Mouse (Mus musculus) urinary bladder, adult 2 months (tissue): ENCODE measurements around the gene Mbl2. TPM values are rescaled to one million over a fixed set of nuclear protein-coding genes. Genes with fewer than 3 reads are reported as not detected.
"Not testable (repeated sequence)": the region's sequence is repeated elsewhere in the genome, so short reads cannot be mapped to it uniquely, and the experiment has no call there.

Experiments
- DNase-seq: peaks from one replicate; pipeline ENCODE4 v3.0.0; 2022; ENCODE audit warnings: low spot score
- polyA plus RNA-seq: library from polyadenylated mRNA; depleted of rRNA; stranded (reverse); fragments of >200 nt; gene quantifications from 2 replicates; pipeline ENCODE4 v1.2.3, GENCODE M21; 2012; rRNA removed

The Mbl2 gene
- 0.06 TPM in 1 of 2 replicates, not detected in the other for polyA plus RNA-seq

- no peak for DNase-seq
Measured at GRCm38 (mm10) chr19:30232691-30233090, at the start of gene Mbl2. Mbl2 (plus strand) TSS chr19:30232942.

GRCm38 (mm10) chr19:30185536-30185935 is 47.2 kb upstream of the Mbl2 start:
- DNase-seq = no peak

GRCm38 (mm10) chr19:30187232-30187631 is 45.5 kb upstream of the Mbl2 start:
- no peak for DNase-seq

- DNase-seq = no peak
Measured at GRCm38 (mm10) chr19:30194999-30195398, 37.7 kb upstream of the Mbl2 start.

- no peak for DNase-seq
Measured at GRCm38 (mm10) chr19:30202177-30202576, 30.6 kb upstream of the Mbl2 start.

- DNase-seq = no peak
Measured at GRCm38 (mm10) chr19:30205159-30205816, 27.5 kb upstream of the Mbl2 start.

GRCm38 (mm10) chr19:30205874-30206273 is 26.9 kb upstream of the Mbl2 start:
- DNase-seq = no peak

- no peak for DNase-seq
Measured at GRCm38 (mm10) chr19:30206981-30207380, 25.8 kb upstream of the Mbl2 start.

GRCm38 (mm10) chr19:30209006-30209405 is 23.7 kb upstream of the Mbl2 start:
- DNase-seq = not testable (repeated sequence)

GRCm38 (mm10) chr19:30214026-30214425 is 18.7 kb upstream of the Mbl2 start:
- no peak for DNase-seq

- DNase-seq = not testable (repeated sequence)
Measured at GRCm38 (mm10) chr19:30215736-30216135, 17.0 kb upstream of the Mbl2 start.

GRCm38 (mm10) chr19:30216186-30216585 is 16.6 kb upstream of the Mbl2 start:
- no peak for DNase-seq

- no peak for DNase-seq
Measured at GRCm38 (mm10) chr19:30217335-30217734, 15.4 kb upstream of the Mbl2 start.

GRCm38 (mm10) chr19:30222593-30222992 is 10.1 kb upstream of the Mbl2 start:
- not testable (repeated sequence) for DNase-seq

- no peak for DNase-seq
Measured at GRCm38 (mm10) chr19:30229477-30229876, 3.3 kb upstream of the Mbl2 start.

GRCm38 (mm10) chr19:30234416-30234815 is 1.7 kb downstream of the Mbl2 start:
- DNase-seq = no peak

GRCm38 (mm10) chr19:30247359-30247758 is 14.6 kb downstream of the Mbl2 start:
- no peak for DNase-seq

GRCm38 (mm10) chr19:30248822-30249221 is 16.1 kb downstream of the Mbl2 start:
- DNase-seq = no peak

- DNase-seq = no peak
Measured at GRCm38 (mm10) chr19:30252253-30252652, 19.5 kb downstream of the Mbl2 start.

- DNase-seq = no peak
Measured at GRCm38 (mm10) chr19:30256339-30256738, 23.6 kb downstream of the Mbl2 start.

- no peak for DNase-seq
Measured at GRCm38 (mm10) chr19:30281125-30281524, 48.4 kb downstream of the Mbl2 start.

- DNase-seq = no peak
Measured at GRCm38 (mm10) chr19:30287899-30288490, 55.3 kb downstream of the Mbl2 start.
